Mouse (Mus musculus): ENCODE results near the gene 4933428G20Rik.

The 4933428G20Rik gene

GRCm38 (mm10) chr11:97463166-97463565 lies 37.0 kb downstream of the 4933428G20Rik start:
- no peak for DNase-seq (ENCODE audit: low spot score)

DNA sequence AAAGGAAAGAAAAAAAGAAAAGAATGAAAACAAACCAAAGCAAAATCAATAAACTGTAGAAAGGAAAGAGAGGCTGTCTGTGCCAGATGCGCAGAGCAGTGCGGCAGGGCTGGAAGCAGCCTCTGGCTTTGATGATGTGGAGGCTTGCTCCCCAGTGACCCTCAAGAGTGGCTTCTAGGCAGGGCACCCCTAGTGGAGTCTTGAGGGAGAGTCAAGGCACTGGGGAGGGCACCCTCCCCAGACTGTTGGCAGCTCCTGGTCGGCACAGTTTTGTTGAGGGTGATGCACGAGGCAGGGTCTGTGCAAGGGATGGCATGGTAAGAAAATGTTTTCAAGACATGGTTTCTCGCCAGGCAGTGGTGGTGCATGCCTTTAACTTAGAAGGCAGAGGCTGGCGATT lies 37.6 kb downstream of the 4933428G20Rik start:
- DNase-seq (ENCODE audit: low spot score), result no peak

DNA sequence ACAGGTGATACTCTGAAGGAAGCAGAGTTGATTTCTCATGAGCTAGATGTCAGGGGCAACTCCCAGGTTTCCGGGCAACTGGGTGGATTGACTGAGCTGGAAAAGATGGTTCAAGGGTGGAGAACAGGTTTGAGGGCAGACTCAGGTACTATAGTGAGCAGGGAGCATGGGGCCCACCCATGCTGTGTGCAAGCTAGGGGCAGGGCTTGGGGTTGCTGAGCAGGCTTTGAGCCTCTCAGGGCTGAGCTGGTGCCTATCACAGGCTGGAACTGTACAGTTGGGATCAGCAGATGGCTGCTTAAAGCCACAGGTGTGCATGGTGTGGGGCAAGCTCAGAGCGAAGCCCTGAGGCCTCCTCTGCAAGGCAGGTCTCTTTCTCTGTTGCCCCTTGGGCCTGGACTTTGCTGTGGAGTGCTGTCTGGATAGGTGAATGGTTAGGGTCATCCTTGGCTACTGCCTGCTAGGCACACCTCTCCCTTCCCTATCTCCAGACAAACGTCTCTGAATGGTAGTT lies 38.8 kb downstream of the 4933428G20Rik start:
- no peak for DNase-seq (ENCODE audit: low spot score)

DNA sequence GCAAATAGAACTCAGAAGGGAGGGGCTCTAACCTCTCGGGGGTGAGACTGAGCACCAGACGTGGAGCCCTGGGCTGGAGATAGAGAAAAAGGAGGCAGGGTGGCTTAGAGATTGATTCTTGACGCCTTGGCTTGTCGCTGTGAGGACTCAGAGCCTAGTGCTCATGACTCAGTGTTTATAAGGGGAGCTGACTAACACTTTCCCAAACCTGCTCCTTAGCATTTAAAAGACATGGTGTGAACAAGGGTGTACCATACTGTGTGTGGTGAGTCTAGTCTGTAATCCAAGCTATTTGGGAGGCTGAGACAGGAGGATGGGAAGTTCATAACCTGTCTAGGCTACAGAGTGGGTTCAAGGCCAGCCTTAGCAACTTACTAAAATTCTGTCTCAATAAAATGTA lies 43.0 kb downstream of the 4933428G20Rik start:
- no peak for DNase-seq (ENCODE audit: low spot score)

GRCm38 (mm10) chr11:97451625-97452024 lies 48.5 kb downstream of the 4933428G20Rik start:
- no peak for DNase-seq (ENCODE audit: low spot score)

DNA sequence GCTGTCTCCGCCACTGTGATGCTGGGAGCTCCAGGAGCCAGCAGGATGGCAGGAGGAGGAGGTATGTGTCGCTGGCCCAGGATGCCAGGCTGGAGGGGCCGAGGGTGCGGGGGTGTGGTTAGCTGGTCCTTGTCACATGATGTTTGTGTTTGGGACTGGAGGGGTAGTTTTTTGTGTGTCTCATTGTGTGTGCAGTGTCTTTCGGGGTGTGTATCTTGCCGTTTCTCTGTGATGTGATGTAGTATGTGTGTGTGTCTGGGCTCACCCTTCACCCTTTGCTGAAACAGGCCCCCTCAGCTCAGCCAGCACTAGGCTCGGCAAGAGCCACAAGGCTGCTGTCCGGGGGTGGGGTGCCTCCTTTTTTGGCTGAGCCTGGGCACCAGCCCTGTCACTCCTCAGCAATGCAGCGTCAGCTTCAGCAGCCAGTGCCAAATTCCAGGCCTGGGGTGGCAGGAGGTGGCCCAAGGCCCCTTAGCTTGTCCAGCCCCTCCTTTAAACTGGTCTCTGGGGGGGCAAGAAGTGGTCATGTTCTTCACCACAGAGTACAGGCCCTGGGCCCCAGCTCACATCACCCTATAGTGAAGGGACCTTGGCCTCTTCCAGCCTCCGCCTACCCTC lies 49.7 kb downstream of the 4933428G20Rik start:
- peak; percentile 44 for DNase-seq (ENCODE audit: low spot score)

- DNase-seq (ENCODE audit: low spot score), result peak; percentile 73
These were observed 50.4 kb downstream of the 4933428G20Rik start for GRCm38 (mm10) chr11:97449601-97450293.

- DNase-seq (ENCODE audit: low spot score), result no peak
These were observed 51.3 kb downstream of the 4933428G20Rik start for GRCm38 (mm10) chr11:97448611-97449394.

- DNase-seq (ENCODE audit: low spot score), result no peak
These were observed 52.2 kb downstream of the 4933428G20Rik start for GRCm38 (mm10) chr11:97447979-97448378.

GRCm38 (mm10) chr11:97445999-97446511 lies 54.1 kb downstream of the 4933428G20Rik start:
- no peak for DNase-seq (ENCODE audit: low spot score)

DNA sequence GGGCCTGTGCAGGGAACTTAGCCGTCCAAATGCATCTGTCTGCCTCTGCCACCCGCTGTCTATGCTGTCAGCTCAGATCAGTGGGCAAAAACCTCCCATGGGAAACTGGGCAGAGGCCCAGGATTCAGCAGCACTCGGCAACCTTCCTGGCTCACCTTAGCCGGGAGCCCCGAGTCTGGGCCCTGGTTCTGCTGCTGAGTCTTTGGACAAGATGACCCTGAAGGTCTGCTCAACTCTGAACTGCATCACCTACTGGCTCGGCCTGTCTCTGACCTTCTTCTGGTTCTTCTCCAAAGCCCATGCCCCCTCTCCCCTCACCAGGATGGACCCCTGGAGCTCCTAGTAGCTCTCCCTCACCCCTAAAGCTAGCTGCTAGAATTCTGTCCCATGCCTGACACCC lies 54.5 kb downstream of the 4933428G20Rik start:
- DNase-seq (ENCODE audit: low spot score), result no peak

GRCm38 (mm10) chr11:97442891-97443675 lies 57.1 kb downstream of the 4933428G20Rik start:
- no peak for DNase-seq (ENCODE audit: low spot score)

DNA sequence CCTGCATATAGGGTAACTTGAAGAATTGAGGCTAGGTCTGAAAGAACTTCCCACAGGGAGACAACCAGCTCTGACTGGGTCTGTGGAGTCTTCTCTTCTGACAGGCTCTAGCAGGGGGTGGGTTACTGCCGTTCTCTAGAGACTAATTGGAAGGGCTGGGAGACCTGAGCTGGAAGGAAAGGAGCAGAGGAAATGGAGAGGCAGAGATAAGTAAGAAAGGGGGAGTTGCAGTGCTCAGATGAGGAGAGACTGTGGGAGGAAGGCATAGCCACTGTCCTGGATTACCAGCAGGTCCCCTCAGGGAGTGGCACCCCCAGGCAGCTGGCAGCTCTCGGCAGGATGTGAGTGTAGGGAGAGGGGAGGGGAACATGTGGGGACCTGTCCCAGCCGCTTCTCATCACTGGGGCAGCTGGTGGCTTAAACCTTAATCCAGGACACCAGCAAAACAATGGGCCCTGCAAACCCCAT lies 58.4 kb downstream of the 4933428G20Rik start:
- peak; percentile 57 for DNase-seq (ENCODE audit: low spot score)

DNA sequence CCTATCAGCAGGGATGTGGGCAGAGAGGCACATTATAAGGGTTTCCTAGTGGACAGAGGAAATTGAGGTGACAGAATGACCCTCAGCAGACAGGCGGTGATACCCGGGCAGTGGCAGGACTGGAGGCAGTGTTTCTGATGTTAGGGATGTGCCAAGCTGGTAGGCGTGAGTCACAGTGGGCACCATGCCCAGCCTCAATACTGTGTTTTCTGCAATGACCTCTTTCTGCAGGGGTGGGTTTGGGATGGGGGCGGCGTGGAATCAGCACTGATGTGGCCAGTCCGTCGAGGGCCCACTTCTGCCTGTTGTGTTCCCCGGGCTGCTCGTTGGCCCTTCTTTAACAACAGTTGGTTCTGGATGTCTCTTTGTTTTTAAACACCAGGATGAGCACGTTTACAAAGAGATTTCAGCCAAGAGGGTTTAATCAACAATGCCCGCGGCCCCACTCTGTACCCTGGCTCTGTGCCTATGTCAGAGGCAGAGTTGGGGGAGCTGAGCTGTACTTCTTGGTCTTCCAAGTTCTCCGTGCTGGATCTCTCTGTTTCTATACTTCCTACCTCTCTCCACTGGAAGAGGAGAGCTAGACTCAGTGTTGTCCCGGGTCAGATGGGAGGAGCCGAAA lies 59.0 kb downstream of the 4933428G20Rik start:
- peak; percentile 82 for DNase-seq (ENCODE audit: low spot score)

Data from MN1 (cell line).